ENCODE assay signal across 8 mouse cellular contexts in the genomic region with DNA sequence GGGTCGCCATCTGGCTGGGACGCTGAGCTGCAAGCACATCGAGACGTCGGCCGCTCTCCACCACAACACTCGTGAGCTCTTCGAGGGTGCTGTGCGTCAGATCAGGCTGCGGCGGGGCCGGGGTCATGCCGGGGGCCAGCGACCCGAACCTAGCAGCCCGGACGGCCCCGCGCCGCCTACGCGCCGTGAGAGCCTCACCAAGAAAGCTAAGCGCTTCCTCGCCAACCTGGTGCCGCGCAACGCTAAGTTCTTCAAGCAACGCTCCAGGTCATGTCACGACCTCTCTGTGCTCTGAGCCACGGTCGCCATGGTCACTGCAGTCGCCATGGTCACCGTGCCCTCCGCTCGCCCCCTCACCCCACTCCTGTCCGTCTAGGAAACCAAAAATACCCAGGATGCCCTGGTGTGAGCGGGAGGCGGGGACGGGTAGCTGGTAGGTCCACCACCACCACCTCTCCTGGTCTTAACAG. TPM values are rescaled to one million over a fixed set of nuclear protein-coding genes. Genes with fewer than 3 reads are reported as not detected.
A peak's percentile ranks its signal among the peaks of the same experiment; 100 is the strongest.
DNase-seq lines count a peak whose midpoint lies in the region; ATAC-seq lines count a peak whose summit lies in the region.

No protein-coding gene starts in this region.

- peak overlapping the region; percentile 59 for H3K4me2 ChIP-seq in hindbrain, embryonic 16.5 days (ENCODE audit: low read length)
- H3K4me2 ChIP-seq in liver, embryonic 13.5 days, result peak overlapping the region; percentile 64
- peak overlapping the region; percentile 57 for H3K4me2 ChIP-seq in neural tube, embryonic 13.5 days

- WGBS in hindbrain, embryonic 16.5 days, result 4% methylated on average over 40 of the region's 40 CpGs
- 4% methylated on average over 40 of the region's 40 CpGs for WGBS in liver, embryonic 13.5 days (ENCODE audit: insufficient replicate concordance)
- 2% methylated on average over 40 of the region's 40 CpGs for WGBS in neural tube, embryonic 13.5 days

- no peaks in the 10 kb centered on the region for H3K9me3 ChIP-seq in hindbrain, embryonic 16.5 days (ENCODE audit: control insufficient read depth, low read length)
- H3K9me3 ChIP-seq in liver, embryonic 13.5 days (replicated peaks), result no peaks in the 10 kb centered on the region
- H3K9me3 ChIP-seq in neural tube, embryonic 13.5 days, result no peaks in the 10 kb centered on the region

- ATAC-seq in hindbrain, embryonic 16.5 days, result no peak
- ATAC-seq in liver, embryonic 13.5 days (ENCODE audit: low read depth), result no peak
- ATAC-seq in neural tube, embryonic 13.5 days (ENCODE audit: low read depth), result no peak

- no peaks in the 10 kb centered on the region for H3K27me3 ChIP-seq in hindbrain, embryonic 16.5 days (replicated peaks; ENCODE audit: control insufficient read depth, insufficient read depth, low read length)
- H3K27me3 ChIP-seq in liver, embryonic 13.5 days, result peaks cover 77% of the 10 kb centered on the region
- peaks cover 33% of the 10 kb centered on the region for H3K27me3 ChIP-seq in neural tube, embryonic 13.5 days

- peak overlapping the region; percentile 60 for H3K9ac ChIP-seq in hindbrain, embryonic 16.5 days (ENCODE audit: low read depth, low read length)
- no peak overlapping the region; the same call in 1 of the 2 replicates for H3K9ac ChIP-seq in liver, embryonic 13.5 days
- peak overlapping the region; percentile 63 for H3K9ac ChIP-seq in neural tube, embryonic 13.5 days

- no peak overlapping the region for H3K27ac ChIP-seq in hindbrain, embryonic 16.5 days (ENCODE audit: low read depth, low read length)
- no peak overlapping the region for H3K27ac ChIP-seq in liver, embryonic 13.5 days
- no peak overlapping the region for H3K27ac ChIP-seq in neural tube, embryonic 13.5 days (replicated peaks)

- intact Hi-C loops in left cerebral cortex, postnatal 25 days (cut with DNase I), result loop anchor here (2.0 to 5.0 kb wide), 2 partner anchors 15 to 37 kb away; partner anchors contain the start of gene Lrp10

- peak; percentile 56 to 74 for DNase-seq in lung, adult 18-20 months
- no peak for DNase-seq in lung, postnatal 14 days
- peak; percentile 73 for DNase-seq in embryo, embryonic 11 days
- no peak for DNase-seq in liver, embryonic 13.5 days
- DNase-seq in cerebellum, postnatal 14 days, result no peak
- no peak for DNase-seq in left cerebral cortex, postnatal 25 days (ENCODE audit: low spot score in 2 of 2)

- peak overlapping the region; percentile 35 for H3K4me3 ChIP-seq in hindbrain, embryonic 16.5 days (ENCODE audit: low read length)
- peak overlapping the region; percentile 46 for H3K4me3 ChIP-seq in liver, embryonic 13.5 days (replicated peaks)
- H3K4me3 ChIP-seq in neural tube, embryonic 13.5 days, result peak overlapping the region; percentile 31

- H3K36me3 ChIP-seq in hindbrain, embryonic 16.5 days (ENCODE audit: control insufficient read depth, insufficient read depth, low read length), result no peaks in the 10 kb centered on the region
- no peaks in the 10 kb centered on the region for H3K36me3 ChIP-seq in liver, embryonic 13.5 days
- 0 out of 2 replicates have a peak, but pooled peaks cover 7% of the 10 kb centered on the region for H3K36me3 ChIP-seq in neural tube, embryonic 13.5 days

- peaks cover 16% of the 10 kb centered on the region for H3K4me1 ChIP-seq in hindbrain, embryonic 16.5 days (ENCODE audit: control insufficient read depth, insufficient read depth, low read depth, low read length)
- H3K4me1 ChIP-seq in liver, embryonic 13.5 days (replicated peaks), result peaks cover 21% of the 10 kb centered on the region
- H3K4me1 ChIP-seq in neural tube, embryonic 13.5 days (replicated peaks), result peaks cover 56% of the 10 kb centered on the region

RNA-seq across cellular contexts. Expression of gene Rem2, which starts 3.6 kb away (rescaled TPM):
- polyA plus RNA-seq in hindbrain, embryonic 16.5 days (2015; fragmentation: Nextera tagmentation; extraction: Ambion mirVana), result 38.5 and 39.5 TPM in 2 replicates
- 0.06 and 0.12 TPM in 2 replicates for polyA plus RNA-seq in liver, embryonic 13.5 days (2015; fragmentation: Nextera tagmentation; extraction: Ambion mirVana)
- 47.8 and 51.3 TPM in 2 replicates for polyA plus RNA-seq in neural tube, embryonic 13.5 days (2015; fragmentation: Nextera tagmentation; extraction: Ambion mirVana)
- 1 to 10 TPM; 3.5 to 6.6 TPM for total RNA-seq in left cerebral cortex, postnatal 25 days (2021)

RNA-seq across cellular contexts. Expression of gene Lrp10, which starts 15.5 kb away (rescaled TPM):
- 31.4 and 35.6 TPM in 2 replicates for polyA plus RNA-seq in hindbrain, embryonic 16.5 days (2015; fragmentation: Nextera tagmentation; extraction: Ambion mirVana)
- polyA plus RNA-seq in liver, embryonic 13.5 days (2015; fragmentation: Nextera tagmentation; extraction: Ambion mirVana), result 18.4 and 21.2 TPM in 2 replicates
- 30.1 and 32.7 TPM in 2 replicates for polyA plus RNA-seq in neural tube, embryonic 13.5 days (2015; fragmentation: Nextera tagmentation; extraction: Ambion mirVana)
- 10 to 100 TPM; 20.6 to 26.9 TPM for total RNA-seq in left cerebral cortex, postnatal 25 days (2021)

RNA-seq across cellular contexts. Expression of gene Prmt5, which starts 37.8 kb away (rescaled TPM):
- 93.2 and 103 TPM in 2 replicates for polyA plus RNA-seq in hindbrain, embryonic 16.5 days (2015; fragmentation: Nextera tagmentation; extraction: Ambion mirVana)
- 41.6 and 48.9 TPM in 2 replicates for polyA plus RNA-seq in liver, embryonic 13.5 days (2015; fragmentation: Nextera tagmentation; extraction: Ambion mirVana)
- polyA plus RNA-seq in neural tube, embryonic 13.5 days (2015; fragmentation: Nextera tagmentation; extraction: Ambion mirVana), result 91.6 and 95.0 TPM in 2 replicates
- 10 to 100 TPM; 49.3 to 54.7 TPM for total RNA-seq in left cerebral cortex, postnatal 25 days (2021)

RNA-seq across cellular contexts. Expression of gene Mmp14, which starts 48.1 kb away (rescaled TPM):
- polyA plus RNA-seq in hindbrain, embryonic 16.5 days (2015; fragmentation: Nextera tagmentation; extraction: Ambion mirVana), result 45.1 and 56.1 TPM in 2 replicates
- 19.8 and 23.2 TPM in 2 replicates for polyA plus RNA-seq in liver, embryonic 13.5 days (2015; fragmentation: Nextera tagmentation; extraction: Ambion mirVana)
- polyA plus RNA-seq in neural tube, embryonic 13.5 days (2015; fragmentation: Nextera tagmentation; extraction: Ambion mirVana), result 52.7 and 65.4 TPM in 2 replicates
- 10 to 100 TPM in 1 of 2 experiments, 1 to 10 TPM in 1; 7.9 to 14.8 TPM for total RNA-seq in left cerebral cortex, postnatal 25 days (2021)

RNA-seq across cellular contexts. Expression of gene Mrpl52, which starts 52.8 kb away (rescaled TPM):
- polyA plus RNA-seq in hindbrain, embryonic 16.5 days (2015; fragmentation: Nextera tagmentation; extraction: Ambion mirVana), result 218 and 228 TPM in 2 replicates
- 244 and 265 TPM in 2 replicates for polyA plus RNA-seq in liver, embryonic 13.5 days (2015; fragmentation: Nextera tagmentation; extraction: Ambion mirVana)
- polyA plus RNA-seq in neural tube, embryonic 13.5 days (2015; fragmentation: Nextera tagmentation; extraction: Ambion mirVana), result 209 and 275 TPM in 2 replicates
- 10 to 100 TPM; 89.1 to 94.2 TPM for total RNA-seq in left cerebral cortex, postnatal 25 days (2021)

Comparison
In these comparisons a context has a peak if more than half of its experiments do, and no peak if none do; other contexts are left out.
1. DNase-seq: peak in lung, adult 18-20 months (2 of 2) and embryo, embryonic 11 days (single experiment); none in lung, postnatal 14 days (single experiment), liver, embryonic 13.5 days (single experiment), cerebellum, postnatal 14 days (0 of 2) and left cerebral cortex, postnatal 25 days (0 of 2).
2. RNA of gene Rem2, which starts 3.6 kb away (polyA plus RNA-seq): 47.8 to 51.3 TPM in neural tube, embryonic 13.5 days and 38.5 to 39.5 TPM in hindbrain, embryonic 16.5 days; 0.06 to 0.12 TPM in liver, embryonic 13.5 days; every median in the first group is over 10 times any median in the second.
3. Peak in every context shown above with its lines, with median percentiles within 50 percentile points of each other: H3K4me2 ChIP-seq and H3K4me3 ChIP-seq.